Mouse (Mus musculus): ENCODE results near the gene Abca1.
A peak's percentile ranks its signal among the peaks of the same experiment; 100 is the strongest.

The Abca1 gene

DNA sequence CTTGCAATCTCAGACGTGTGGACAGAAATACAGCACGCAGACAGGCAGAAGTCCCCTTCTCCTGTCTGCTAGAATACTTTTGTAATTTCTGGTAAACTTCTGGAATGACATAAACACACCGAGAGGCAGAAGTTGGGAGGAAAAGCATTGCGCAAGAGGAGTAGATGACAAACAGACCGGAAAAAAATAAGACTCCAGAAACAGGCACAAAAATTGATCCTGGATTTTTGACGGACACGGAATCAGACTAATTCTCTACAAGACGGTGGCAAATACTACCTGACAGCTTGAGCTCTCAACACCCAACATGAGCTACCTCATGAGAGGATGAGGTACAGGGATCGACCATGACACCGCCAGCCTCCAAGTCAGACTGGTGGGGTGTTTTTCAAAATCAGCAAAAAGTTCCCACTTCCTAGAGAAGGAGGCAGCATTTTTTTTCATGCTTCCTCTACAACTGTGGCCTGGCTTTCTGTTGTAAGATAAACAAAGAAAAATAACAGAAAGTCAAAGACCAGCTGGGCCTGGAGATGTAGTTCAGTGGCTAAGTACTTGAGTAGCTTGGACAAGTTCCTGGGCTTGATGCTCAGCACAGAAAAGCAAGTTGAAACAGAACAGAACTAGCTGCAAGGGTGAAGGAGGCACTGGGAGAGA, 34.7 kb downstream of the Abca1 start:
- H3K4me3 ChIP-seq (replicated peaks; ENCODE audit: low read length) = no peak overlapping the region
- H3K4me1 ChIP-seq (replicated peaks; ENCODE audit: low read depth, low read length) = no peaks in the 10 kb centered on the region
- peaks cover 42% of the 10 kb centered on the region for H3K36me3 ChIP-seq (ENCODE audit: insufficient read depth, low read length)
- peaks cover 10% of the 10 kb centered on the region for H3K9me3 ChIP-seq (ENCODE audit: low read length)
- no peaks in the 10 kb centered on the region for H3K27me3 ChIP-seq (ENCODE audit: insufficient read depth, low read length)
- no peak for TF ChIP-seq POU5F1 (IDR thresholded peaks at IDR 0.05; ENCODE audit: borderline replicate concordance, low read length)
- no peak for TF ChIP-seq NANOG (IDR thresholded peaks at IDR 0.05; ENCODE audit: borderline replicate concordance, low read length)

GRCm38 (mm10) chr4:53122310-53122709, 37.4 kb downstream of the Abca1 start:
- H3K27me3 ChIP-seq (ENCODE audit: insufficient read depth, low read length) = no peaks in the 10 kb centered on the region
- TF ChIP-seq POU5F1 (IDR thresholded peaks at IDR 0.05; ENCODE audit: borderline replicate concordance, low read length) = no peak
- no peak for TF ChIP-seq NANOG (IDR thresholded peaks at IDR 0.05; ENCODE audit: borderline replicate concordance, low read length)
- no peak for TF ChIP-seq CTCF (conservative IDR thresholded peaks at IDR 0.05; ENCODE audit: low read length)
- peaks cover 8% of the 10 kb centered on the region for H3K4me1 ChIP-seq (replicated peaks; ENCODE audit: low read depth, low read length)
- H3K4me3 ChIP-seq (replicated peaks; ENCODE audit: low read length) = no peak overlapping the region
- H3K9me3 ChIP-seq (ENCODE audit: low read length) = peaks cover 9% of the 10 kb centered on the region
- H3K36me3 ChIP-seq (ENCODE audit: insufficient read depth, low read length) = peaks cover 17% of the 10 kb centered on the region

DNA sequence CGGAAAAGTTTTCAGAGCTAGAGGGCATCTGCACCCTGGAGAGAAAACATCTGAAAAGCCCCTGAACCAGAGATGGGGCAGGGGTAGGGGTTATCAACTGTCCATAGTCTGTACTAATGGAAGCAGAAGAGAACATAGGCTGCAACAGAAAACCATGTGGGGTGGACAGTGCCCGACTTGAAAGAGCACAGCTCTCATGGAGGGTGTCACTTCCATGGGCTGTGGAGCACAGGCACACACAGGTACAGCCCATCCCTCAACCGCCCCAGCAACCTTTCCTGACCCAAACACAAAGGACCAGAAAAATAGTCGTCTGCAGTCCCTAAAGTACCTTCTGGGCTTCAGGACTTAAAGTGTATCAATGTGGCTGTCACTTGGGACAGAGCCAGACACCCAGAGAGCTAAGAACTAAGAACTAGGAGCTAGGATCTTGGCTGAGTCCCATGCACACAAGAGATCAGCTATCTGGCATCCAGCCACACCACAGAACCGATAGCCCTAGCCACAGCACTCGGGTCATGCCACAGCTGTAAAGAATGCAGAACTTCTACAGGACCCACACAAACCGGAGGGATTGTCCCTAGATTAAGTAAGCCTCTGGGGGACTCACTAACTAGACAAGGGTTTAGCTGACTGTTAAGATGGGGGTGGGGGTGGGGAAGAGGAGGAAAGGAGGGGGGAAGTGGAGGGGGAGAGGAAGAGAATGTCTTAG, 38.0 kb downstream of the Abca1 start:
- peaks cover 3% of the 10 kb centered on the region for H3K9me3 ChIP-seq (ENCODE audit: low read length)
- no peak overlapping the region for H3K4me3 ChIP-seq (replicated peaks; ENCODE audit: low read length)
- TF ChIP-seq POU5F1 (IDR thresholded peaks at IDR 0.05; ENCODE audit: borderline replicate concordance, low read length) = no peak
- TF ChIP-seq NANOG (IDR thresholded peaks at IDR 0.05; ENCODE audit: borderline replicate concordance, low read length) = no peak
- no peak for TF ChIP-seq CTCF (conservative IDR thresholded peaks at IDR 0.05; ENCODE audit: low read length)
- peaks cover 13% of the 10 kb centered on the region for H3K4me1 ChIP-seq (replicated peaks; ENCODE audit: low read depth, low read length)
- peaks cover 10% of the 10 kb centered on the region for H3K36me3 ChIP-seq (ENCODE audit: insufficient read depth, low read length)
- no peaks in the 10 kb centered on the region for H3K27me3 ChIP-seq (ENCODE audit: insufficient read depth, low read length)

- TF ChIP-seq NANOG (IDR thresholded peaks at IDR 0.05; ENCODE audit: borderline replicate concordance, low read length) = no peak
- no peak for TF ChIP-seq POU5F1 (IDR thresholded peaks at IDR 0.05; ENCODE audit: borderline replicate concordance, low read length)
- TF ChIP-seq CTCF (conservative IDR thresholded peaks at IDR 0.05; ENCODE audit: low read length) = no peak
Measured at GRCm38 (mm10) chr4:53121084-53121483, 38.6 kb downstream of the Abca1 start.

GRCm38 (mm10) chr4:53120038-53120685, 39.5 kb downstream of the Abca1 start:
- Histone ChIP-seq H3K36me3 (ENCODE audit: insufficient read depth, low read length) (peaks cover 6% of the 10 kb centered on the region), H3K27me3 (ENCODE audit: insufficient read depth, low read length) (no peaks in the 10 kb centered on the region), H3K4me1 (replicated peaks; ENCODE audit: low read depth, low read length) (peaks cover 22% of the 10 kb centered on the region), H3K9me3 (ENCODE audit: low read length) (no peaks in the 10 kb centered on the region), H3K4me3 (replicated peaks; ENCODE audit: low read length) (no peak overlapping the region)
- TF ChIP-seq POU5F1 (IDR thresholded peaks at IDR 0.05; ENCODE audit: borderline replicate concordance, low read length) (no peak), CTCF (conservative IDR thresholded peaks at IDR 0.05; ENCODE audit: low read length) (no peak), NANOG (IDR thresholded peaks at IDR 0.05; ENCODE audit: borderline replicate concordance, low read length) (no peak)

More at GRCm38 (mm10) chr4:53121084-53121483, 38.6 kb downstream of the Abca1 start:
- H3K4me3 ChIP-seq (replicated peaks; ENCODE audit: low read length) = no peak overlapping the region
- no peaks in the 10 kb centered on the region for H3K27me3 ChIP-seq (ENCODE audit: insufficient read depth, low read length)
- peaks cover 4% of the 10 kb centered on the region for H3K36me3 ChIP-seq (ENCODE audit: insufficient read depth, low read length)
- H3K4me1 ChIP-seq (replicated peaks; ENCODE audit: low read depth, low read length) = peaks cover 19% of the 10 kb centered on the region
- H3K9me3 ChIP-seq (ENCODE audit: low read length) = no peaks in the 10 kb centered on the region

GRCm38 (mm10) chr4:53118643-53119042, 41.1 kb downstream of the Abca1 start:
- no peak overlapping the region for H3K4me3 ChIP-seq (replicated peaks; ENCODE audit: low read length)
- no peak for TF ChIP-seq NANOG (IDR thresholded peaks at IDR 0.05; ENCODE audit: borderline replicate concordance, low read length)
- no peak for TF ChIP-seq POU5F1 (IDR thresholded peaks at IDR 0.05; ENCODE audit: borderline replicate concordance, low read length)
- TF ChIP-seq CTCF (conservative IDR thresholded peaks at IDR 0.05; ENCODE audit: low read length) = no peak
- no peaks in the 10 kb centered on the region for H3K9me3 ChIP-seq (ENCODE audit: low read length)
- H3K36me3 ChIP-seq (ENCODE audit: insufficient read depth, low read length) = peaks cover 6% of the 10 kb centered on the region; the same call in 1 of the 2 replicates
- H3K27me3 ChIP-seq (ENCODE audit: insufficient read depth, low read length) = no peaks in the 10 kb centered on the region
- peaks cover 22% of the 10 kb centered on the region for H3K4me1 ChIP-seq (replicated peaks; ENCODE audit: low read depth, low read length)

GRCm38 (mm10) chr4:53117610-53118009, 42.1 kb downstream of the Abca1 start:
- H3K4me1 ChIP-seq (replicated peaks; ENCODE audit: low read depth, low read length) = peaks cover 22% of the 10 kb centered on the region
- TF ChIP-seq NANOG (IDR thresholded peaks at IDR 0.05; ENCODE audit: borderline replicate concordance, low read length) = no peak
- no peak for TF ChIP-seq POU5F1 (IDR thresholded peaks at IDR 0.05; ENCODE audit: borderline replicate concordance, low read length)
- TF ChIP-seq CTCF (conservative IDR thresholded peaks at IDR 0.05; ENCODE audit: low read length) = peak; percentile 36
- peaks cover 15% of the 10 kb centered on the region for H3K36me3 ChIP-seq (ENCODE audit: insufficient read depth, low read length)
- no peak overlapping the region for H3K4me3 ChIP-seq (replicated peaks; ENCODE audit: low read length)
- no peaks in the 10 kb centered on the region for H3K9me3 ChIP-seq (ENCODE audit: low read length)
- H3K27me3 ChIP-seq (ENCODE audit: insufficient read depth, low read length) = no peaks in the 10 kb centered on the region

DNA sequence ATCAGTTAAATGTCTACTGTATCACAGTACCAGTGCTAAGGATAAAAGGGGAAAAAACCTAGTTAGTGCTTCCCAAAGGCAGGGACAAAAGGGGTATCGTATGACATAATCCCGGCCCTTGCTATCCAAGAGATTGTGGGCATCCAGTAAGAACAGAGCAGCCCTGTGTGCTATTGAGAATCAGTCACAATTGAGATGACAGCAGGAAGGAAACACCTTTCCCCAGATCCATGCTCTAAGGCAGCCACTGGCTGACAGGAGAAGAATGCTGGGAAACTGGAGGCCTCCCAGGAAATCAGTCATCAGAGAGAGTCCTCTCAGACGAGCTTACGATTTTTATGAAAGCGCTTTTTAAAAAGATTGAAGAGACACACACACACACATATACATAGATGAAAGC, 42.6 kb downstream of the Abca1 start:
- no peaks in the 10 kb centered on the region for H3K27me3 ChIP-seq (ENCODE audit: insufficient read depth, low read length)
- TF ChIP-seq NANOG (IDR thresholded peaks at IDR 0.05; ENCODE audit: borderline replicate concordance, low read length) (no peak), POU5F1 (IDR thresholded peaks at IDR 0.05; ENCODE audit: borderline replicate concordance, low read length) (no peak), CTCF (conservative IDR thresholded peaks at IDR 0.05; ENCODE audit: low read length) (no peak)
- no peak overlapping the region for H3K4me3 ChIP-seq (replicated peaks; ENCODE audit: low read length)
- H3K9me3 ChIP-seq (ENCODE audit: low read length) = no peaks in the 10 kb centered on the region
- peaks cover 15% of the 10 kb centered on the region for H3K36me3 ChIP-seq (ENCODE audit: insufficient read depth, low read length)
- H3K4me1 ChIP-seq (replicated peaks; ENCODE audit: low read depth, low read length) = peaks cover 22% of the 10 kb centered on the region

Data from E14TG2a.4 (cell line).